Mouse (Mus musculus): ENCODE measurements at regions not wholly inside any gene's neighbourhood (a gene's known extent, or its start where the extent isn't known, plus 50 kb on each side); places are given as distances from the start of the nearest gene placed in this dataset.

- Histone ChIP-seq H3K4me1 (replicated peaks) (peaks cover 17% of the 10 kb centered on the region), H3K9ac (no peak overlapping the region), H3K36me3 (no peaks in the 10 kb centered on the region), H3K4me3 (no peak overlapping the region), H3K4me2 (no peak overlapping the region), H3K27ac (no peak overlapping the region), H3K27me3 (no peaks in the 10 kb centered on the region), H3K9me3 (no peaks in the 10 kb centered on the region)
- WGBS: 27% methylated on average over 2 of the region's 2 CpGs
- ATAC-seq (ENCODE audit: low FRiP score): peak; percentile 28
Measured at GRCm38 (mm10) chr7:40273459-40274072, 624.6 kb upstream of the Vstm2b start.

- ATAC-seq (ENCODE audit: low FRiP score): peak; percentile 47; the same call in 1 of the 2 replicates
- Histone ChIP-seq H3K4me1 (replicated peaks) (peaks cover 17% of the 10 kb centered on the region), H3K27ac (no peak overlapping the region), H3K36me3 (no peaks in the 10 kb centered on the region), H3K4me3 (no peak overlapping the region), H3K4me2 (no peak overlapping the region), H3K9me3 (no peaks in the 10 kb centered on the region), H3K27me3 (no peaks in the 10 kb centered on the region), H3K9ac (no peak overlapping the region)
- 29% methylated on average over 9 of the region's 9 CpGs for WGBS
Measured at GRCm38 (mm10) chr7:40275078-40275477, 623.0 kb upstream of the Vstm2b start.

GRCm38 (mm10) chr7:40275658-40276057 is 622.5 kb upstream of the Vstm2b start:
- H3K36me3 ChIP-seq: no peaks in the 10 kb centered on the region
- WGBS: 22% methylated on average over 4 of the region's 4 CpGs
- no peaks in the 10 kb centered on the region for H3K9me3 ChIP-seq
- no peak overlapping the region for H3K27ac ChIP-seq
- peaks cover 17% of the 10 kb centered on the region for H3K4me1 ChIP-seq (replicated peaks)
- H3K27me3 ChIP-seq: no peaks in the 10 kb centered on the region
- ATAC-seq (ENCODE audit: low FRiP score): peak; percentile 37
- H3K4me3 ChIP-seq: no peak overlapping the region
- no peak overlapping the region for H3K4me2 ChIP-seq
- H3K9ac ChIP-seq: no peak overlapping the region

- Histone ChIP-seq H3K27me3 (no peaks in the 10 kb centered on the region), H3K4me3 (no peak overlapping the region), H3K4me1 (replicated peaks) (peaks cover 17% of the 10 kb centered on the region), H3K27ac (no peak overlapping the region), H3K36me3 (no peaks in the 10 kb centered on the region), H3K9ac (no peak overlapping the region), H3K9me3 (no peaks in the 10 kb centered on the region), H3K4me2 (no peak overlapping the region)
- WGBS: 12% methylated on average over 5 of the region's 5 CpGs
- peak; percentile 75 for ATAC-seq (ENCODE audit: low FRiP score)
Measured at GRCm38 (mm10) chr7:40276116-40276515, 622.0 kb upstream of the Vstm2b start.

GRCm38 (mm10) chr7:40290166-40290565 is 608.0 kb upstream of the Vstm2b start:
- ATAC-seq (ENCODE audit: low FRiP score): no peak
- no peak overlapping the region for H3K4me3 ChIP-seq
- no peaks in the 10 kb centered on the region for H3K27me3 ChIP-seq
- WGBS: 89% methylated on average over 3 of the region's 3 CpGs
- H3K36me3 ChIP-seq: no peaks in the 10 kb centered on the region
- no peak overlapping the region for H3K27ac ChIP-seq
- no peak overlapping the region for H3K4me2 ChIP-seq
- no peaks in the 10 kb centered on the region for H3K4me1 ChIP-seq (replicated peaks)
- no peak overlapping the region for H3K9ac ChIP-seq
- H3K9me3 ChIP-seq: no peaks in the 10 kb centered on the region

GRCm38 (mm10) chr7:40310558-40310957 is 587.6 kb upstream of the Vstm2b start:
- Histone ChIP-seq H3K9ac (no peak overlapping the region), H3K4me1 (replicated peaks) (no peaks in the 10 kb centered on the region), H3K4me3 (no peak overlapping the region), H3K27ac (no peak overlapping the region), H3K36me3 (no peaks in the 10 kb centered on the region), H3K27me3 (no peaks in the 10 kb centered on the region), H3K4me2 (no peak overlapping the region), H3K9me3 (no peaks in the 10 kb centered on the region)
- no peak for ATAC-seq (ENCODE audit: low FRiP score)
- WGBS: 29% methylated on average over 2 of the region's 2 CpGs

GRCm38 (mm10) chr7:40321171-40321570 is 577.0 kb upstream of the Vstm2b start:
- Histone ChIP-seq H3K4me1 (replicated peaks) (no peaks in the 10 kb centered on the region), H3K4me3 (no peak overlapping the region), H3K36me3 (no peaks in the 10 kb centered on the region), H3K9me3 (no peaks in the 10 kb centered on the region), H3K27me3 (no peaks in the 10 kb centered on the region), H3K9ac (no peak overlapping the region), H3K27ac (no peak overlapping the region), H3K4me2 (no peak overlapping the region)
- no peak for ATAC-seq (ENCODE audit: low FRiP score)
- WGBS: 92% methylated on average over 1 of the region's 1 CpGs

- H3K27ac ChIP-seq: no peak overlapping the region
- WGBS: 77% methylated on average over 3 of the region's 3 CpGs
- ATAC-seq (ENCODE audit: low FRiP score): no peak
- no peaks in the 10 kb centered on the region for H3K36me3 ChIP-seq
- H3K4me3 ChIP-seq: no peak overlapping the region
- H3K4me2 ChIP-seq: no peak overlapping the region
- H3K4me1 ChIP-seq (replicated peaks): no peaks in the 10 kb centered on the region
- no peak overlapping the region for H3K9ac ChIP-seq
- no peaks in the 10 kb centered on the region for H3K9me3 ChIP-seq
- H3K27me3 ChIP-seq: no peaks in the 10 kb centered on the region
Measured at GRCm38 (mm10) chr7:40325188-40325705, 572.9 kb upstream of the Vstm2b start.

- Histone ChIP-seq H3K9me3 (no peaks in the 10 kb centered on the region), H3K4me2 (no peak overlapping the region), H3K36me3 (no peaks in the 10 kb centered on the region), H3K4me3 (no peak overlapping the region), H3K27me3 (no peaks in the 10 kb centered on the region), H3K9ac (no peak overlapping the region), H3K4me1 (replicated peaks) (peaks cover 6% of the 10 kb centered on the region; the same call in 1 of the 2 replicates), H3K27ac (no peak overlapping the region)
- 25% methylated on average over 4 of the region's 4 CpGs for WGBS
- ATAC-seq (ENCODE audit: low FRiP score): no peak
Measured at GRCm38 (mm10) chr7:40332455-40332854, 565.7 kb upstream of the Vstm2b start.

GRCm38 (mm10) chr7:40352306-40352705 is 545.8 kb upstream of the Vstm2b start:
- H3K4me2 ChIP-seq: no peak overlapping the region
- H3K36me3 ChIP-seq: no peaks in the 10 kb centered on the region
- H3K9me3 ChIP-seq: no peaks in the 10 kb centered on the region
- no peak overlapping the region for H3K27ac ChIP-seq
- no peak for ATAC-seq (ENCODE audit: low FRiP score)
- no peaks in the 10 kb centered on the region for H3K27me3 ChIP-seq
- no peak overlapping the region for H3K9ac ChIP-seq
- 57% methylated on average over 4 of the region's 4 CpGs for WGBS
- no peaks in the 10 kb centered on the region for H3K4me1 ChIP-seq (replicated peaks)
- H3K4me3 ChIP-seq: no peak overlapping the region

- Histone ChIP-seq H3K27me3 (no peaks in the 10 kb centered on the region), H3K36me3 (no peaks in the 10 kb centered on the region), H3K4me2 (no peak overlapping the region), H3K27ac (no peak overlapping the region), H3K4me3 (no peak overlapping the region), H3K4me1 (replicated peaks) (peaks cover 6% of the 10 kb centered on the region), H3K9ac (no peak overlapping the region), H3K9me3 (no peaks in the 10 kb centered on the region)
- no peak for ATAC-seq (ENCODE audit: low FRiP score)
- 9% methylated on average over 2 of the region's 2 CpGs for WGBS
Measured at GRCm38 (mm10) chr7:40362719-40363118, 535.4 kb upstream of the Vstm2b start.

GRCm38 (mm10) chr7:40372713-40373112 is 525.4 kb upstream of the Vstm2b start:
- no peak overlapping the region for H3K4me3 ChIP-seq
- ATAC-seq (ENCODE audit: low FRiP score): no peak
- H3K9ac ChIP-seq: no peak overlapping the region
- no peak overlapping the region for H3K4me2 ChIP-seq
- 80% methylated on average over 2 of the region's 2 CpGs for WGBS
- no peaks in the 10 kb centered on the region for H3K4me1 ChIP-seq (replicated peaks)
- no peaks in the 10 kb centered on the region for H3K9me3 ChIP-seq
- no peaks in the 10 kb centered on the region for H3K27me3 ChIP-seq
- no peaks in the 10 kb centered on the region for H3K36me3 ChIP-seq
- H3K27ac ChIP-seq: no peak overlapping the region

GRCm38 (mm10) chr7:40377839-40378238 is 520.3 kb upstream of the Vstm2b start:
- H3K4me1 ChIP-seq (replicated peaks): no peaks in the 10 kb centered on the region
- no peak overlapping the region for H3K9ac ChIP-seq
- H3K4me2 ChIP-seq: no peak overlapping the region
- no peak overlapping the region for H3K27ac ChIP-seq
- no peaks in the 10 kb centered on the region for H3K9me3 ChIP-seq
- ATAC-seq (ENCODE audit: low FRiP score): no peak
- no peaks in the 10 kb centered on the region for H3K36me3 ChIP-seq
- WGBS: 75% methylated on average over 1 of the region's 1 CpGs
- no peak overlapping the region for H3K4me3 ChIP-seq
- H3K27me3 ChIP-seq: no peaks in the 10 kb centered on the region

Measured in hindbrain, embryonic 13.5 days (tissue).